Comparison of ENCODE assay signal across 17 mouse cellular contexts in genomic region chr2:22962242-22962641, GRCm38 (mm10).
DNase-seq lines count a peak whose midpoint lies in the region; TF ChIP-seq lines count a peak whose summit lies in the region.
"Had no signal": no experiment of that assay in that cellular context is flagged by ENCODE, and none has a peak within 500 bp of the region (broad histone marks: within the 10 kb centered on the region; RNA-seq: fewer than 3 reads in every experiment).

No protein-coding gene starts in this region.

- no peaks in the 10 kb centered on the region; the same call in 1 of the 2 replicates for H3K4me1 ChIP-seq in thymus, adult 2 months (replicated peaks; ENCODE audit: control insufficient read depth, insufficient read depth, low read length)
- peaks cover 3% of the 10 kb centered on the region; the same call in 1 of the 2 replicates for H3K4me1 ChIP-seq in cortical plate, adult 2 months (ENCODE audit: control insufficient read depth, insufficient read depth, low read length)
- H3K4me1 ChIP-seq: embryonic facial prominence, embryonic 12.5 days; forebrain, embryonic 10.5 days; heart, embryonic 15.5 days; hindbrain, embryonic 12.5 days had no signal

- peak; percentile 8 for DNase-seq in thymus, adult 2 months
- no peak for DNase-seq in thymus, postnatal 4 days
- peak; percentile 18 to 44 for DNase-seq in left cerebral cortex, adult 9 months (ENCODE audit: low spot score in 2 of 2)
- DNase-seq in urinary bladder, postnatal 10 days (ENCODE audit: low spot score): no peak
- no peak for DNase-seq in cerebellum, adult 8-10 months
- DNase-seq in gastrocnemius, postnatal 4 days (ENCODE audit: low spot score in 2 of 2): no peak
- DNase-seq: cerebellum, postnatal 25 days; heart, adult 11 months; lung, adult 2 months; midbrain, embryonic 14.5 days had no signal

- no peak for TF ChIP-seq CTCF in thymus, adult 2 months (IDR thresholded peaks at IDR 0.05; ENCODE audit: borderline replicate concordance, control insufficient read depth, extremely low read depth, insufficient read depth, low read length, poor library complexity)
- TF ChIP-seq CTCF in cortical plate, adult 2 months (IDR thresholded peaks at IDR 0.05; ENCODE audit: extremely low read depth, insufficient read depth, low read length): no peak

- no peak overlapping the region for H3K27ac ChIP-seq in thymus, adult 2 months (ENCODE audit: control insufficient read depth, insufficient read depth, low read length)
- H3K27ac ChIP-seq in cortical plate, adult 2 months (ENCODE audit: insufficient read depth, low read length): peak overlapping the region; percentile 42; the same call in 1 of the 2 replicates
- H3K27ac ChIP-seq: embryonic facial prominence, embryonic 12.5 days; forebrain, embryonic 10.5 days; heart, embryonic 15.5 days; hindbrain, embryonic 12.5 days; kidney, postnatal 0 days; macrophage had no signal

- no peak overlapping the region for H3K4me3 ChIP-seq in thymus, adult 2 months (ENCODE audit: control insufficient read depth, insufficient read depth, low read length)
- no peak overlapping the region for H3K4me3 ChIP-seq in cortical plate, adult 2 months (ENCODE audit: insufficient read depth, low read length)
- H3K4me3 ChIP-seq: embryonic facial prominence, embryonic 12.5 days; forebrain, embryonic 10.5 days; heart, embryonic 15.5 days; hindbrain, embryonic 12.5 days had no signal

- no peak for TF ChIP-seq POLR2A in thymus, adult 2 months (IDR thresholded peaks at IDR 0.05; ENCODE audit: control insufficient read depth, extremely low read depth, insufficient read depth, low read length, poor library complexity)
- TF ChIP-seq POLR2A in cortical plate, adult 2 months (IDR thresholded peaks at IDR 0.05; ENCODE audit: extremely low read depth, insufficient read depth, low read length): no peak

- WGBS in thymus, adult 2 months: 89% methylated on average over 8 of the region's 8 CpGs

- H3K36me3 ChIP-seq in thymus, adult 2 months (ENCODE audit: control insufficient read depth, insufficient read depth, low read length): peaks cover 8% of the 10 kb centered on the region; the same call in 1 of the 2 replicates
- H3K36me3 ChIP-seq: embryonic facial prominence, embryonic 12.5 days; heart, embryonic 15.5 days had no signal

- no peaks in the 10 kb centered on the region for H3K27me3 ChIP-seq in thymus, adult 2 months (ENCODE audit: control insufficient read depth, insufficient read depth, low read length)
- H3K27me3 ChIP-seq: embryonic facial prominence, embryonic 12.5 days; heart, embryonic 15.5 days; hindbrain, embryonic 12.5 days had no signal

Comparison
In these comparisons a context has a peak if more than half of its experiments do, and no peak if none do; other contexts are left out.
1. DNase-seq: peak in thymus, adult 2 months (single experiment) and left cerebral cortex, adult 9 months (2 of 2); none in thymus, postnatal 4 days (single experiment), urinary bladder, postnatal 10 days (single experiment), cerebellum, adult 8-10 months (single experiment) and gastrocnemius, postnatal 4 days (0 of 2).